Mouse (Mus musculus): ENCODE measurements around the gene Nms. TPM values are rescaled to one million over a fixed set of nuclear protein-coding genes. Genes with fewer than 3 reads are reported as not detected.

Nms gene
- polyA plus RNA-seq (2014; fragmentation: Nextera tagmentation; extraction: Ambion mirVana) = 6.1 and 8.4 TPM in 2 replicates

- no peak within 1 kb of the TSS for H3K9ac ChIP-seq (replicated peaks; ENCODE audit: low read depth, low read length)
- H3K4me3 ChIP-seq (ENCODE audit: low read depth, low read length) = no peak within 1 kb of the TSS
- H3K4me2 ChIP-seq (ENCODE audit: low read depth, low read length) = no peak within 1 kb of the TSS
- no peaks in the 10 kb centered on the region for H3K9me3 ChIP-seq (ENCODE audit: control insufficient read depth, low read length)
- H3K4me1 ChIP-seq (ENCODE audit: control insufficient read depth, insufficient read depth, low read length) = no peaks in the 10 kb centered on the region
- no peaks in the 10 kb centered on the region for H3K27me3 ChIP-seq (ENCODE audit: control insufficient read depth, insufficient read depth, low read length)
- H3K27ac ChIP-seq (ENCODE audit: low read depth, low read length) = no peak within 1 kb of the TSS
- no peak for ATAC-seq (ENCODE audit: low read depth)
- WGBS = 56% methylated on average over 6 of the region's 6 CpGs
- H3K36me3 ChIP-seq (ENCODE audit: control insufficient read depth, insufficient read depth, low read length) = no peaks in the 10 kb centered on the region
Observed at GRCm38 (mm10) chr1:38938849-38939248, at the start of gene Nms. Gene Nms, plus strand, starts transcription at chr1:38939149.

GRCm38 (mm10) chr1:38891444-38891843, 47.5 kb upstream of the Nms start:
- ATAC-seq (ENCODE audit: low read depth) = no peak
- 97% methylated on average over 5 of the region's 5 CpGs for WGBS

GRCm38 (mm10) chr1:38893081-38893480, 45.9 kb upstream of the Nms start:
- 17% methylated on average over 5 of the region's 5 CpGs for WGBS
- Histone ChIP-seq H3K9me3 (ENCODE audit: control insufficient read depth, low read length) (no peaks in the 10 kb centered on the region), H3K36me3 (ENCODE audit: control insufficient read depth, insufficient read depth, low read length) (no peaks in the 10 kb centered on the region; the same call in 1 of the 2 replicates), H3K27me3 (ENCODE audit: control insufficient read depth, insufficient read depth, low read length) (no peaks in the 10 kb centered on the region), H3K9ac (replicated peaks; ENCODE audit: low read depth, low read length) (no peak overlapping the region), H3K4me1 (ENCODE audit: control insufficient read depth, insufficient read depth, low read length) (peaks cover 9% of the 10 kb centered on the region; the same call in 1 of the 2 replicates), H3K4me3 (ENCODE audit: low read depth, low read length) (no peak overlapping the region), H3K27ac (ENCODE audit: low read depth, low read length) (no peak overlapping the region), H3K4me2 (ENCODE audit: low read depth, low read length) (no peak overlapping the region)
- ATAC-seq (ENCODE audit: low read depth) = peak; percentile 44; the same call in 1 of the 2 replicates

More at GRCm38 (mm10) chr1:38891444-38891843, 47.5 kb upstream of the Nms start:
- Histone ChIP-seq H3K36me3 (ENCODE audit: control insufficient read depth, insufficient read depth, low read length) (no peaks in the 10 kb centered on the region; the same call in 1 of the 2 replicates), H3K4me3 (ENCODE audit: low read depth, low read length) (no peak overlapping the region), H3K9ac (replicated peaks; ENCODE audit: low read depth, low read length) (no peak overlapping the region), H3K9me3 (ENCODE audit: control insufficient read depth, low read length) (no peaks in the 10 kb centered on the region), H3K4me1 (ENCODE audit: control insufficient read depth, insufficient read depth, low read length) (peaks cover 4% of the 10 kb centered on the region; the same call in 1 of the 2 replicates), H3K4me2 (ENCODE audit: low read depth, low read length) (no peak overlapping the region), H3K27me3 (ENCODE audit: control insufficient read depth, insufficient read depth, low read length) (no peaks in the 10 kb centered on the region), H3K27ac (ENCODE audit: low read depth, low read length) (no peak overlapping the region)

GRCm38 (mm10) chr1:38897431-38898248, 41.3 kb upstream of the Nms start, which contains the start of gene Chst10:
Gene Chst10, minus strand, starts transcription at chr1:38898161.
- peak within 1 kb of the TSS; percentile 83 for H3K27ac ChIP-seq (ENCODE audit: low read depth, low read length)
- no peaks in the 10 kb centered on the region for H3K36me3 ChIP-seq (ENCODE audit: control insufficient read depth, insufficient read depth, low read length)
- no peaks in the 10 kb centered on the region for H3K9me3 ChIP-seq (ENCODE audit: control insufficient read depth, low read length)
- peak within 1 kb of the TSS; percentile 88 for H3K9ac ChIP-seq (replicated peaks; ENCODE audit: low read depth, low read length)
- peak; percentile 92 for ATAC-seq (ENCODE audit: low read depth)
- under 1% methylated on average over 67 of the region's 67 CpGs for WGBS
- peak within 1 kb of the TSS; percentile 81 for H3K4me2 ChIP-seq (ENCODE audit: low read depth, low read length)
- H3K4me3 ChIP-seq (ENCODE audit: low read depth, low read length) = peak within 1 kb of the TSS; percentile 78
- H3K27me3 ChIP-seq (ENCODE audit: control insufficient read depth, insufficient read depth, low read length) = no peaks in the 10 kb centered on the region
- peaks cover 9% of the 10 kb centered on the region; the same call in 1 of the 2 replicates for H3K4me1 ChIP-seq (ENCODE audit: control insufficient read depth, insufficient read depth, low read length)

GRCm38 (mm10) chr1:38902571-38902970, 36.4 kb upstream of the Nms start:
- H3K36me3 ChIP-seq (ENCODE audit: control insufficient read depth, insufficient read depth, low read length) = no peaks in the 10 kb centered on the region
- H3K4me2 ChIP-seq (ENCODE audit: low read depth, low read length) = no peak overlapping the region
- H3K27me3 ChIP-seq (ENCODE audit: control insufficient read depth, insufficient read depth, low read length) = no peaks in the 10 kb centered on the region
- no peaks in the 10 kb centered on the region for H3K9me3 ChIP-seq (ENCODE audit: control insufficient read depth, low read length)
- H3K27ac ChIP-seq (ENCODE audit: low read depth, low read length) = no peak overlapping the region
- 67% methylated on average over 5 of the region's 5 CpGs for WGBS
- H3K4me1 ChIP-seq (ENCODE audit: control insufficient read depth, insufficient read depth, low read length) = no peaks in the 10 kb centered on the region
- no peak overlapping the region for H3K4me3 ChIP-seq (ENCODE audit: low read depth, low read length)
- no peak for ATAC-seq (ENCODE audit: low read depth)
- no peak overlapping the region for H3K9ac ChIP-seq (replicated peaks; ENCODE audit: low read depth, low read length)

GRCm38 (mm10) chr1:38903985-38904384, 35.0 kb upstream of the Nms start:
- Histone ChIP-seq H3K27ac (ENCODE audit: low read depth, low read length) (no peak overlapping the region), H3K4me3 (ENCODE audit: low read depth, low read length) (no peak overlapping the region), H3K9me3 (ENCODE audit: control insufficient read depth, low read length) (no peaks in the 10 kb centered on the region), H3K36me3 (ENCODE audit: control insufficient read depth, insufficient read depth, low read length) (no peaks in the 10 kb centered on the region), H3K9ac (replicated peaks; ENCODE audit: low read depth, low read length) (no peak overlapping the region), H3K4me1 (ENCODE audit: control insufficient read depth, insufficient read depth, low read length) (no peaks in the 10 kb centered on the region), H3K27me3 (ENCODE audit: control insufficient read depth, insufficient read depth, low read length) (no peaks in the 10 kb centered on the region), H3K4me2 (ENCODE audit: low read depth, low read length) (no peak overlapping the region)
- no peak for ATAC-seq (ENCODE audit: low read depth)
- 74% methylated on average over 2 of the region's 2 CpGs for WGBS

- Histone ChIP-seq H3K27ac (ENCODE audit: low read depth, low read length) (no peak overlapping the region), H3K9ac (replicated peaks; ENCODE audit: low read depth, low read length) (no peak overlapping the region), H3K4me2 (ENCODE audit: low read depth, low read length) (no peak overlapping the region), H3K36me3 (ENCODE audit: control insufficient read depth, insufficient read depth, low read length) (no peaks in the 10 kb centered on the region), H3K27me3 (ENCODE audit: control insufficient read depth, insufficient read depth, low read length) (no peaks in the 10 kb centered on the region), H3K4me1 (ENCODE audit: control insufficient read depth, insufficient read depth, low read length) (no peaks in the 10 kb centered on the region), H3K4me3 (ENCODE audit: low read depth, low read length) (no peak overlapping the region), H3K9me3 (ENCODE audit: control insufficient read depth, low read length) (no peaks in the 10 kb centered on the region)
- ATAC-seq (ENCODE audit: low read depth) = no peak
- 83% methylated on average over 4 of the region's 4 CpGs for WGBS
Observed at GRCm38 (mm10) chr1:38928996-38929395, 10.0 kb upstream of the Nms start.

GRCm38 (mm10) chr1:38929468-38929867, 9.5 kb upstream of the Nms start:
- Histone ChIP-seq H3K27ac (ENCODE audit: low read depth, low read length) (no peak overlapping the region), H3K36me3 (ENCODE audit: control insufficient read depth, insufficient read depth, low read length) (no peaks in the 10 kb centered on the region), H3K4me1 (ENCODE audit: control insufficient read depth, insufficient read depth, low read length) (no peaks in the 10 kb centered on the region), H3K9me3 (ENCODE audit: control insufficient read depth, low read length) (no peaks in the 10 kb centered on the region), H3K9ac (replicated peaks; ENCODE audit: low read depth, low read length) (no peak overlapping the region), H3K4me2 (ENCODE audit: low read depth, low read length) (no peak overlapping the region), H3K4me3 (ENCODE audit: low read depth, low read length) (no peak overlapping the region), H3K27me3 (ENCODE audit: control insufficient read depth, insufficient read depth, low read length) (no peaks in the 10 kb centered on the region)
- no peak for ATAC-seq (ENCODE audit: low read depth)
- 68% methylated on average over 4 of the region's 4 CpGs for WGBS

- H3K27me3 ChIP-seq (ENCODE audit: control insufficient read depth, insufficient read depth, low read length) = no peaks in the 10 kb centered on the region
- H3K4me2 ChIP-seq (ENCODE audit: low read depth, low read length) = no peak overlapping the region
- H3K36me3 ChIP-seq (ENCODE audit: control insufficient read depth, insufficient read depth, low read length) = no peaks in the 10 kb centered on the region
- H3K4me1 ChIP-seq (ENCODE audit: control insufficient read depth, insufficient read depth, low read length) = no peaks in the 10 kb centered on the region
- 72% methylated on average over 8 of the region's 8 CpGs for WGBS
- no peaks in the 10 kb centered on the region for H3K9me3 ChIP-seq (ENCODE audit: control insufficient read depth, low read length)
- H3K9ac ChIP-seq (replicated peaks; ENCODE audit: low read depth, low read length) = no peak overlapping the region
- ATAC-seq (ENCODE audit: low read depth) = no peak
- no peak overlapping the region for H3K27ac ChIP-seq (ENCODE audit: low read depth, low read length)
- no peak overlapping the region for H3K4me3 ChIP-seq (ENCODE audit: low read depth, low read length)
Observed at GRCm38 (mm10) chr1:38930767-38931166, 8.2 kb upstream of the Nms start.

All from neural tube, embryonic 14.5 days (tissue).